Mouse (Mus musculus) embryonic fibroblast, embryonic 13.5 days (primary cell): ENCODE measurements around the gene Gm28539. TPM values are rescaled to one million over a fixed set of nuclear protein-coding genes. Genes with fewer than 3 reads are reported as not detected.

ENCODE experiments used
- H3K27ac ChIP-seq: 2 replicates; pipeline ENCODE4 v1.5.1; 2012; ENCODE audit warnings: low read length, control low read depth, inconsistent platforms; ENCODE audit not compliant: insufficient read depth
- H3K4me1 ChIP-seq: 2 replicates; pipeline ENCODE4 v1.6.1; 2011; ENCODE audit warnings: low read length; ENCODE audit not compliant: control insufficient read depth, insufficient read depth
- H3K4me3 ChIP-seq: 2 replicates; pipeline ENCODE4 v1.5.1; 2011; ENCODE audit warnings: mild to moderate bottlenecking, control low read depth, low read length; ENCODE audit not compliant: insufficient read depth
- CTCF ChIP-seq: IDR thresholded peaks from 2 replicates; pipeline ENCODE4 v1.5.1; 2011; ENCODE audit warnings: mild to moderate bottlenecking, control low read depth, low read length, moderate library complexity, borderline replicate concordance; ENCODE audit not compliant: insufficient read depth
- POLR2A ChIP-seq: IDR thresholded peaks from 2 replicates; pipeline ENCODE4 v1.6.1; 2011; ENCODE audit warnings: low read depth, mild to moderate bottlenecking, control low read depth, low read length, moderate library complexity
- polyA plus RNA-seq: library from polyadenylated mRNA; stranded (reverse); fragments of >200 nt; gene quantifications from 2 replicates; pipeline ENCODE4 v1.2.4, GENCODE M21; 2011; ENCODE audit warnings: low read depth; ENCODE audit not compliant: missing spikeins, insufficient read length

The Gm28539 gene
- polyA plus RNA-seq: 4.2 and 5.7 TPM in 2 replicates

GRCm38 (mm10) chr16:18836468-18837208 is at the start of gene Gm28539, which contains the start of gene 2510002D24Rik:
Gene Gm28539 (plus strand): TSS chr16:18836584.
Gene 2510002D24Rik (plus strand): TSS chr16:18836578.
- H3K27ac ChIP-seq: no peak within 1 kb of the TSS
- TF ChIP-seq POLR2A: peak; percentile 82
- TF ChIP-seq CTCF: no peak

DNA sequence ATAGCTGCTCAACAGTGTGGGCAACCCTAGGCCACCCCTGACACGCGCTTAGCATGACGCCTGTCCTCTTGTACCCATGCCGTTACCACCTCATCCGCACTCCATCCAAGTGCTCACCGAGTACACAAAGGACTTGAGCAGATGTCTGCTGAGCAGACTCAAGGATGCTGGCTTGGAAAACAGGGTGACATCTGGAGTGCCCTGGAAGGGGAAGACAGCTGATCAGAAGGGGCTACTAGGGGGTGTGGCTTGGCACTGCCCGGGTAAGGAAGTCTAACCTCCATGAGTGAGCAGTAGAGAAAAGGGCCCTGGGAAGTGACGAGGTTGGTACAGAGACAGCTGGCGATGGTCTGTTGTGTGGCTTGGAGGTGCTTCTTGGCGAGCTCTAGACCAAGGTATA is 49.7 kb upstream of the Gm28539 start:
- Histone ChIP-seq H3K4me1 (peaks cover 16% of the 10 kb centered on the region), H3K27ac (no peak overlapping the region), H3K4me3 (no peak overlapping the region)
- TF ChIP-seq CTCF (no peak), POLR2A (no peak)

More at GRCm38 (mm10) chr16:18836468-18837208, at the start of gene Gm28539, which contains the start of gene 2510002D24Rik:
- Histone ChIP-seq H3K4me3 (peak within 1 kb of the TSS; percentile 72), H3K4me1 (peaks cover 2% of the 10 kb centered on the region; the same call in 1 of the 2 replicates)

DNA sequence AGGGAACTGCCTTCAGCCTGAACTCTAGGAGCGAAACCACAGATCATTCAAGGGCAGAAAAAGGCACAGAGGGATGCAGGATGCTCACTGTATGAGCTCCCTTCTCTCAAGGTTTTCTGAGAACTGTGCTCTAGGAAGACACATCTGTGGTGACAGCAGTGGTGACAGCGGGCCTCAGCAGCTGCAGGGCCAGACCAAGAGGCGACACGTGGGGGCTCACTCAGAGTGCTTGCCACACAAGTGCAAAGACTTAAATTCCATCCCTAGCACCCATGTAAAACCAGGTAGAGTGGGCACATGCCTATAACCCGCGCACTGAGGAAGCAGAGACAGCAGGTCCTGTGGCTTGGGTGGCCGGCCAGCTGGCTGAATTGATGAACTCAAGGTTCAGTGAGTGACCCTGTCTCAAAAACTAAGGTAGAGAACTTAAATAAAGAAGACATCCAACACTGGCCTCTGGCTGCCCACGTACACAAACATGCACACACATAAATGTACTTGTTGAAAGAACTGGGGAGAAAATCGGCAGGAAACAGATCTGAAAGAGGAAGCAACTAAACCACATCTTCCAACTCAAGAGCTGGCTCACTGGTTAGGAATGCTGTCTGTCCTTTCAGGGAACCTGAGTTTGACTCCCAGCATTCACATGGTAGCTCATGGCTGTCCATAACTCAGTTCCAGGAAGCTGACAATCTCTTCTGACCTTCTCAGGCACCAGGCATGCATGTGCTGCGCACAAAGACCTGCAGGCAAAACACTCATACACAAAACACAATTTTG is 47.6 kb upstream of the Gm28539 start:
- Histone ChIP-seq H3K4me3 (no peak overlapping the region), H3K4me1 (peaks cover 16% of the 10 kb centered on the region), H3K27ac (peak overlapping the region; percentile 72; the same call in 1 of the 2 replicates)
- TF ChIP-seq CTCF (no peak), POLR2A (no peak)

DNA sequence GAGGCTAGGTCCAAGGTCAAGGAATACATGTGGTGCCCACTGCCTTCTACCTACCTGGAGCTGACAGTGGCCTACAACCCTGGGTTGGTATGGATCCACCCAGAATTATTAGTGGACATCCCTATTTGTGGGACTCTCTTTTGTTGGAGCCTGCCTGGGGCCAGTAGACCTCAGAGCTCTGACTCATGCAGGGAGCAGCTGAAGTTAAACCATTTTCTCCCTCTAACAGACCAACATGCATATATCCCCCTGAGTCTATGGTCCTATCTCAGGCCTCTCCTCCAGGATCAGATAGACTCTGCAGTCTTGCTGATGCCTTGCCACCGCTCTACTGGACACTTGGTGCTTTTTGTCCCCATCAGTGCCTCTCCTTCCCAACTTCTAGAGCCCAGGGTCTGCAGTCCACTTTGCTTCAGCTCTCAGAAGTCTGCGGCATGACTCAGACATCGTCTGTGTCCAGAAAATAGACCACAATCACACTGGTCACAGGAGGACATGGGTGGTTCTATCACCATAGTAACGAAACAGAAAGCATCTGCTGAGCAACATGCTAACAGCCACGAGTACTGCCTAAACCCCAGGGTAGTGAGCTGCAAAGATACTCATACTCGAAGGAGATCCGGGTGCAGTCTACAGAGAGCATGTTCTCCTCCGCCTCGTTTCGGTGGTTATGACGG is 41.0 kb upstream of the Gm28539 start:
- peak overlapping the region; percentile 64 for H3K27ac ChIP-seq
- peaks cover 11% of the 10 kb centered on the region for H3K4me1 ChIP-seq
- TF ChIP-seq POLR2A (no peak), CTCF (no peak)
- no peak overlapping the region for H3K4me3 ChIP-seq

DNA sequence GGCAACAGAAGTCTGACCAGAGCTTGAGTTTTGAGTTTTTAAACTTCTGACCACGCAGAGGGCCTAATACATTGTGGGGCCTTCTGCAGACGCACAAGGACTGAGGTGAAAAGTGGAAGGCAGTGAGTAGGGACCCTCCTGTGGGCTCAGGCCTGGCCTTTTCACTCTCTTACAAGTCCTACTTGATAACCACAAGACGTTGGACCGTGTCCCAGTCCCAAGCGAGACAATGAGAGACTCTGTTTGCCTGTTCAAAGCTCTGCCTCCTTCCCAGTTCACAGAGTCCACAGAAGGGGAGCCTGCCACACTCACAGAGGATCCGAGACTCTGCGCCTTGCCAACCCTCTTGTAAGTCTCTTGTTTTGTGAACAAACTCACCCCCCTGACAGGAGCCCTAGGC is 39.7 kb upstream of the Gm28539 start:
- Histone ChIP-seq H3K4me3 (no peak overlapping the region), H3K4me1 (peaks cover 11% of the 10 kb centered on the region), H3K27ac (no peak overlapping the region)
- TF ChIP-seq POLR2A (no peak), CTCF (no peak)

GRCm38 (mm10) chr16:18798151-18798550 is 38.2 kb upstream of the Gm28539 start:
- TF ChIP-seq CTCF (no peak), POLR2A (no peak)
- no peak overlapping the region for H3K4me3 ChIP-seq
- no peak overlapping the region for H3K27ac ChIP-seq
- H3K4me1 ChIP-seq: peaks cover 11% of the 10 kb centered on the region

DNA sequence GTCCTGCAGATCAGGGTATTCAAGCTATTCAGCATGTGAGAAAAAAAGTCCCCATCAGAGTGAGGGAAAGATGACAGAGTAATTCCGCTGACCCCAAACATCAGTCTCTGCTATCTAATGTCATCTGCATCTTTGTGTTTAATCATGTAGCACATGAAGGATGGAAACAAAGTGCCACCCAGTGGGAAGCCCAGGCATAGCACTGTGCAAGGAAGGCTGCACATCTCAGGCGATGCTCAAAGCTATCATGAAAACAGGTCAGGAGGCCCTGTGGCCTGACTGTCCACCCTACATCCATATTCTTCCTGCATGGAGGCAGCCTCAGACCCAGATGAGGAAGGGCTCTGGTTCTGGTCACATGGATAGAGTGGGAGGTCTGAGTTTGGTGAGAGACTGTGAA is 37.5 kb upstream of the Gm28539 start:
- TF ChIP-seq POLR2A (no peak), CTCF (peak; percentile 89)
- Histone ChIP-seq H3K4me3 (no peak overlapping the region), H3K27ac (no peak overlapping the region), H3K4me1 (peaks cover 11% of the 10 kb centered on the region)

DNA sequence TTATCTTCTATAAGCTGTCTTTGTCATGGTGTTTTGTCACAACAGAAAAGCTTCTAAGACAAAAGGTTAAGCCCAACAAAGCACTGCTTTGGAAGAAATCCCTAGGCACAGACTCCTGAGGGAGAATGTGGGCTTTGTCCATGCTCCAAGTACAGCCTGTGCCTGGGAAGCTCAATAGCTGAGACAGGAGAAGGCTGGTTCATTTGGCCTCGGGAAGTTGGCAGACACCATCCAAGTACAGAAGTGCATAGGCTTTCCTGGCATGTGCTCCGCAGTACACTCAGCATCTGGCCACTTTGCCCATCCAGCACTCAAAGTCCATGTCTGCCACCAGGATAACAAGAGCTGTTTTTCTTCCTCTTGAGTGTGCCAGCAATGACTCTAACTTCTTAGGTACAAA is 30.6 kb upstream of the Gm28539 start:
- Histone ChIP-seq H3K27ac (no peak overlapping the region), H3K4me3 (no peak overlapping the region), H3K4me1 (no peaks in the 10 kb centered on the region)
- TF ChIP-seq CTCF (no peak), POLR2A (no peak)

- Histone ChIP-seq H3K27ac (no peak overlapping the region), H3K4me3 (no peak overlapping the region), H3K4me1 (peaks cover 6% of the 10 kb centered on the region; the same call in 1 of the 2 replicates)
- TF ChIP-seq CTCF: no peak
- TF ChIP-seq POLR2A: no peak
Observed at GRCm38 (mm10) chr16:18809001-18809400, 27.4 kb upstream of the Gm28539 start.

DNA sequence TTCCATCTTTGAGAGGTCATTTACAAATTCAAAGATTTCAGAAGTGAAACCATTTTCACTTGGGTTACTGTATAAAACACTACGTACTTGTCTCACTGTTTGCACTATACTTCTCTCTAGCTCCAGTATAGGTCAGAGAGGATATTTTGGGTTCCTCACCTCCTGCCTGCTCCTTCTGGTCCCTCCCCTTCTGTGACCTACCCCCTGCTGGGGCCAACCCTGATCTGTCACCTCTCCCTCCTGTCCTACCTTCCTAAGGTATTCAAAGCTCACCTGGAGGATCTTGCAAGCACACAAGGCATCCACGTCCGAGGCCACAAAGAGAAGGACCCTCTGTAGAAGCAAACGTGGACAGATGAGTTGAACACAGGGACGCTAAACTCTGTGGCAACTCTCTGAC is 25.4 kb upstream of the Gm28539 start:
- Histone ChIP-seq H3K4me3 (peak overlapping the region; percentile 80), H3K27ac (no peak overlapping the region), H3K4me1 (peaks cover 6% of the 10 kb centered on the region; the same call in 1 of the 2 replicates)
- TF ChIP-seq POLR2A (no peak), CTCF (no peak)
